Mouse (Mus musculus) testis, adult 2 months (tissue): ENCODE measurements around the gene Iars2.

Source experiments
- CTCF ChIP-seq: fragments of 200-500 bp; IDR thresholded peaks from 2 replicates; pipeline ENCODE4 v1.5.1; 2012; ENCODE audit warnings: low read depth, mild to moderate bottlenecking, inconsistent platforms, low read length, moderate library complexity; ENCODE audit not compliant: control insufficient read depth, insufficient read depth, insufficient replicate concordance
- POLR2A ChIP-seq: fragments of 200-500 bp; IDR thresholded peaks from 2 replicates; pipeline ENCODE4 v1.6.1; 2012; ENCODE audit warnings: low read depth, mild to moderate bottlenecking, inconsistent platforms, low read length, moderate library complexity; ENCODE audit not compliant: control insufficient read depth

- TF ChIP-seq POLR2A, result no peak
- TF ChIP-seq CTCF, result no peak
These were observed 20.9 kb downstream of the Iars2 start for GRCm38 (mm10) chr1:185308334-185308733.
